Mouse (Mus musculus): Measurements from ENCODE around the gene Pbx1.
"Not testable (repeated sequence)": the region's sequence is repeated elsewhere in the genome, so short reads cannot be mapped to it uniquely, and the experiment has no call there.

Gene Pbx1

GRCm38 (mm10) chr1:168432232-168432280 lies at the start of gene Pbx1:
Pbx1 (minus strand) TSS chr1:168432270.
- in situ Hi-C loops (cut with MboI, MseI), result not testable (repeated sequence)

- in situ Hi-C loops (cut with MboI, MseI), result no loop called here
These were observed 47.6 kb upstream of the Pbx1 start for GRCm38 (mm10) chr1:168479626-168480025.

GRCm38 (mm10) chr1:168478829-168479228 lies 46.8 kb upstream of the Pbx1 start:
- in situ Hi-C loops (cut with MboI, MseI), result no loop called here

GRCm38 (mm10) chr1:168476917-168477316 lies 44.8 kb upstream of the Pbx1 start:
- in situ Hi-C loops (cut with MboI, MseI), result no loop called here

- in situ Hi-C loops (cut with MboI, MseI), result no loop called here
These were observed 44.3 kb upstream of the Pbx1 start for GRCm38 (mm10) chr1:168476216-168476897.

GRCm38 (mm10) chr1:168475579-168476208 lies 43.6 kb upstream of the Pbx1 start:
- in situ Hi-C loops (cut with MboI, MseI), result no loop called here

GRCm38 (mm10) chr1:168473255-168474069 lies 41.4 kb upstream of the Pbx1 start:
- in situ Hi-C loops (cut with MboI, MseI), result no loop called here

GRCm38 (mm10) chr1:168472545-168473254 lies 40.6 kb upstream of the Pbx1 start:
- in situ Hi-C loops (cut with MboI, MseI), result no loop called here

GRCm38 (mm10) chr1:168459426-168459825 lies 27.4 kb upstream of the Pbx1 start:
- in situ Hi-C loops (cut with MboI, MseI), result no loop called here

- in situ Hi-C loops (cut with MboI, MseI), result no loop called here
These were observed 25.2 kb upstream of the Pbx1 start for GRCm38 (mm10) chr1:168457191-168457747.

GRCm38 (mm10) chr1:168455178-168455577 lies 23.1 kb upstream of the Pbx1 start:
- in situ Hi-C loops (cut with MboI, MseI), result no loop called here

GRCm38 (mm10) chr1:168433671-168434070 lies 1.6 kb upstream of the Pbx1 start:
- in situ Hi-C loops (cut with MboI, MseI), result no loop called here

- in situ Hi-C loops (cut with MboI, MseI), result no loop called here
These were observed 233 bp upstream of the Pbx1 start for GRCm38 (mm10) chr1:168432281-168432725.

- in situ Hi-C loops (cut with MboI, MseI), result no loop called here
These were observed 299 bp downstream of the Pbx1 start for GRCm38 (mm10) chr1:168431711-168432231.

- in situ Hi-C loops (cut with MboI, MseI), result no loop called here
These were observed 981 bp downstream of the Pbx1 start for GRCm38 (mm10) chr1:168430868-168431710.

- in situ Hi-C loops (cut with MboI, MseI), result no loop called here
These were observed 2.0 kb downstream of the Pbx1 start for GRCm38 (mm10) chr1:168429856-168430644.

- in situ Hi-C loops (cut with MboI, MseI), result no loop called here
These were observed 2.7 kb downstream of the Pbx1 start for GRCm38 (mm10) chr1:168429406-168429805.

GRCm38 (mm10) chr1:168428255-168428654 lies 3.8 kb downstream of the Pbx1 start:
- in situ Hi-C loops (cut with MboI, MseI), result no loop called here

- in situ Hi-C loops (cut with MboI, MseI), result no loop called here
These were observed 4.5 kb downstream of the Pbx1 start for GRCm38 (mm10) chr1:168427596-168427995.

GRCm38 (mm10) chr1:168426900-168427299 lies 5.2 kb downstream of the Pbx1 start:
- in situ Hi-C loops (cut with MboI, MseI), result no loop called here
